Mouse (Mus musculus) thymus, adult 2 months (tissue): ENCODE results near the gene Trim80.

Source experiments
- CTCF ChIP-seq: fragments of 200-500 bp; IDR thresholded peaks from 2 replicates; pipeline ENCODE4 v1.5.1; 2012; ENCODE audit warnings: mild to moderate bottlenecking, control low read depth, low read length, moderate library complexity, borderline replicate concordance; ENCODE audit not compliant: control insufficient read depth, poor library complexity, insufficient read depth; ENCODE audit errors: extremely low read depth
- POLR2A ChIP-seq: fragments of 200-500 bp; IDR thresholded peaks from 2 replicates; pipeline ENCODE4 v1.6.1; 2012; ENCODE audit warnings: mild to moderate bottlenecking, low read length, control low read depth, moderate library complexity; ENCODE audit not compliant: control insufficient read depth, poor library complexity, insufficient read depth; ENCODE audit errors: extremely low read depth

GRCm38 (mm10) chr11:115456182-115456581, 15.8 kb downstream of the Trim80 start:
- TF ChIP-seq CTCF = no peak
- TF ChIP-seq POLR2A = no peak
